Mouse (Mus musculus) testis, adult 2 months (tissue): ENCODE measurements at regions not wholly inside any gene's neighbourhood (a gene's known extent, or its start where the extent isn't known, plus 50 kb on each side); places are given as distances from the start of the nearest gene placed in this dataset.

Source experiments
- CTCF ChIP-seq: fragments of 200-500 bp; IDR thresholded peaks from 2 replicates; pipeline ENCODE4 v1.5.1; 2012; ENCODE audit warnings: low read depth, mild to moderate bottlenecking, inconsistent platforms, low read length, moderate library complexity; ENCODE audit not compliant: control insufficient read depth, insufficient read depth, insufficient replicate concordance
- POLR2A ChIP-seq: fragments of 200-500 bp; IDR thresholded peaks from 2 replicates; pipeline ENCODE4 v1.6.1; 2012; ENCODE audit warnings: low read depth, mild to moderate bottlenecking, inconsistent platforms, low read length, moderate library complexity; ENCODE audit not compliant: control insufficient read depth

DNA sequence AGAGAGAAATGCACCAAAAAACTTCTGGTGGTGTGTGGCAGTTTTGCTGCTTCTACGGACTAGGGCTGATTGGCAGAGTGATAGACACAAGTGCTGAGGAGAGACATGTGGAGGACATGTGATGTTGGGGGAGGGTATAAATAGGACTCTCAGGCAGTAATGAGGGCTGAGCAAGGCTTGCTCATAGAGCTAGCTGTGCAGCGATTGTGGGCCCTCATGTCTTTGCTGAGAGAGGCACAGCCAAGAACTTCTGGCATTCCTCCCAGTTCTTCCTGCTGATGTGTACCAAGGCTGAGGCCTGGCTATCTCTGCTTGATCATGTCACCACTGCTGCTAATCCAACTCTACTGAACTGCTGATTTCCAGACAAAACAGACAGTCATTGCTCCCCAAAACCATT is 71.4 kb upstream of the Tmem17 start:
- no peak for TF ChIP-seq CTCF
- TF ChIP-seq POLR2A, result no peak
